Mouse (Mus musculus) 3T3-L1 (cell line): ENCODE data around the gene Luc7l3.
"Not testable (repeated sequence)": the region's sequence is repeated elsewhere in the genome, so short reads cannot be mapped to it uniquely, and the experiment has no call there.

Source experiments
- DNase-seq: peaks from one replicate; pipeline ENCODE4 v3.0.0-alpha.2; 2015; ENCODE audit warnings: low read depth, low spot score

Luc7l3 gene

DNA sequence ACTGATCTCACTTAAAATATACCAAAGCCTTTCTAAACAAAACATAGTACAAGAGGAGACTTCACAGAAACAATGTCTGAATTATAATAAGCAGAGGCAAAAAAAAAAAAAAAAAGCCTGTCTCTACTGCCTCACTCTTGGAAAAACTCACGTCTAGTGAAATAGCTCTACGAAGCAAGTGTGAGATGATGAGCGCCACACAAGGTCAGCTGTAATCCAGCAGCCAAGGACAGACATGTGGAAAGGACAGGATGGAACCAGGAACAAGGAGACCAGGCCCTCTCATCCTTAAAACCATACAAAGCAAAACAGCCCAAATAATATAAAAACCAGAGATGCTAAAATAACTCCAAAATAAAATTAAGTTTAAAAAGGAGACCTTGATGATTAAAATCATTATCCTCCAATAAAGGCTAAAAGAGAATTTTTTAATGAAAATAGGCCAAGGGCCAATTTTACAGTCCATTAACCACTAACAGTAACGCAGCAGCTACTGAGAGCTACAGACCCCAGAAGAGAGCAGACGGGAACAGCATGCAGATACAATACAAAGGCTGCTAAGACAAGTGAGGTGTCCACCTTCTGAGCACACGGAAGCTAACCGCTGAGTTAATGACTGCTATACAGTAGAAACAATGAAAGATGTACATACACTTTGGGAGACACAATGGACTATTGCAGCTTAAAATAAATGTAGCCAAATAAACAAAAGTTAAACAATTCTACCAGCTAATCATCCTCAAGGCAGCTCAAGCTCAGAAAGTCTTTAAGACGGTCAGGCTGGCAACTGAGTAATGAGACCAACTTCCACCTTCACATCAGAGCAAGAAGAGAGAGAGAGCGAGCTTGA, 26.6 kb downstream of the Luc7l3 start:
- no peak for DNase-seq

GRCm38 (mm10) chr11:94290062-94290740, 31.6 kb downstream of the Luc7l3 start:
- no peak for DNase-seq

DNA sequence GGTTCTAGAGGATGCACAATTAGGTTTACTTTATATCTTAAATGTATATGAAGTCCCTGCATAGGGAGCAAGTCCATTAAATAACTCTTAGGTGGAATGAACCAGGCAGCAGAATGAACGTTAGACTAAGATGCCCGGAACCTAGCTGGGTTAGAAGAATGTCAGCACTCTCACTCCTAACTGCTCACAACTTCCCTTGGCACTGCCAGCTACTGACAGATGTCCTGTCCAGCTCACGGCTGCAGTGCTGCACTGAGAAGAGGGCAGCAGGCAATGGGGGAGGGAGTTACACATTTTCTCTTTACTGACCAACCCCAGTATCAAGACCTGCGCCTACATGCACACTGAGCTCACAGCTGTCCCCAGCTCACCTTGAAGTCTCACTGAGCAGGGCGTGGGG, 34.7 kb downstream of the Luc7l3 start:
- no peak for DNase-seq

DNA sequence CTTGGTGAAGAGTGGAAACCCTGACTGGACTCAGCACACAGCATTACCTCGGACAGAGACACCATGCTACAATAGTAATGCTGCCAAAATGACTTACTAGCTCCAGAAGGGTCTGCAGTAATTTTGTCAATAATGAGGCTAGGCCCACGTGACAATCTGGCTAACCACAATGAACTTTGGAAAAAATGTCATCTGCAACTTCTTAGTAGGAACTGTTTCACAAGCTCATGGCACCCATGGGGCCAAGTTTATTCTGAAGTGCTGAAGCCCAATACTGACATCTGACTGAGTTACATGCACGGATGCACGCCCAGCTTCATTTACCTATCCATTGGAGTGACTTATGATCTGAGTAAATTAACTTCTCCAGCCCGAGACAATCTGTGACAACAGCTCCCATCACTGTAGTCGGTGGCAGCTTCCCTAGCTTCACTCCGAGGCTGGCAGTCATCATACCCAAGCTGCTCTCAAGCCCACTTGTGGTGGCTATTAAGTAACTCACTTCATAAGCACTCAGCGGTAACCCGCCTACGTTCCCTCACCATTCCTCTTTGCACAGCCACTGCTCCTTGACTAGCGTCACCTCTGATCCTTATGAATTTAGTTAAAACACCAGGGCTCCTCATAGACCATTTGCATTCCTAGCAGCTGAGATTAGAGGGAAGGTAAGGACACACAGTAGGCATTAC, 35.8 kb downstream of the Luc7l3 start:
- no peak for DNase-seq

DNA sequence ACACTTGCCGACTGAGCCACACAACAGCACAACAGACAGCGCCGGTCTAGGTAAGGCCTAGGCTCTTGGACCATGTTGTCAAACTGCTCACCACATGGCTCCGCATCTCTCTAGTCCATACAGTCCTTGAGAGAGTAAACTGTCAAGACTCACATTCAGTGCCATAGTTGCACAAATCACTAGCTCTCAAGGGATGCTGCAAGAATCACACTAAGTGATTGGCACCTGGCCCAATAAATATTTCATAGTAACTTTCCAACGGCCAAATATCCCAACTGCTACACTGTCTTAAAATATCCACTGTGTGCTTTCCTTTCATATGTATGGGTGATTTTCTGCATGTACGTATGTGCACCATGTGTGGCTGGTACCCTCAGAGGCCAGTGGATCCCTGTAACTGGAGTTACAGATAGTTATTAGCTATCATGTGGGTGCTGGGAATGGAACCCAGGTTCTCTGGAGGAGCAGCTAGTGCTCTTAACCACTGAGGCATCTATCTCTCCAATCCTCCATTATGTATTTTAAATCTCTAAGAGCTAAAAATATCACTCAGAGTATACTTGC, 38.2 kb downstream of the Luc7l3 start:
- no peak for DNase-seq

DNA sequence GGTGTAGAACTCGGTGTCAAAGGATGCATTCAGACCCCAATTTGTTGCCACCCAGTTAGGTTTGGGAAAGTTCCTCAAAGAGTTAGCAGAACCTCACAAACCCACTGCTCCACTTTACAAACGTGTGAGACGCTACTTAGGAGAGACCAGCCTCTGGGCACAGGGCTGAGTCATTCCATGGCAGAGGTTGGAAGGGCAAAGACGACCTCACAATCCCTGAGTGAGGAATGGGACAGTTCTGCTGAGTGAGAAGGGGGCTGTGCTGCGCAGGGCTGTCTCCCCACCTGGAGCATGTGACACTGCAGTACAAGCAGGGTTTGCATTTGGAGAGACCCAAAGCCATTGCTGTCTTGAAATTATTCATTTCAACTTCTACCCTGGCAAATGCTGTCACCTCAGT, 39.5 kb downstream of the Luc7l3 start:
- DNase-seq = peak; percentile 31

DNA sequence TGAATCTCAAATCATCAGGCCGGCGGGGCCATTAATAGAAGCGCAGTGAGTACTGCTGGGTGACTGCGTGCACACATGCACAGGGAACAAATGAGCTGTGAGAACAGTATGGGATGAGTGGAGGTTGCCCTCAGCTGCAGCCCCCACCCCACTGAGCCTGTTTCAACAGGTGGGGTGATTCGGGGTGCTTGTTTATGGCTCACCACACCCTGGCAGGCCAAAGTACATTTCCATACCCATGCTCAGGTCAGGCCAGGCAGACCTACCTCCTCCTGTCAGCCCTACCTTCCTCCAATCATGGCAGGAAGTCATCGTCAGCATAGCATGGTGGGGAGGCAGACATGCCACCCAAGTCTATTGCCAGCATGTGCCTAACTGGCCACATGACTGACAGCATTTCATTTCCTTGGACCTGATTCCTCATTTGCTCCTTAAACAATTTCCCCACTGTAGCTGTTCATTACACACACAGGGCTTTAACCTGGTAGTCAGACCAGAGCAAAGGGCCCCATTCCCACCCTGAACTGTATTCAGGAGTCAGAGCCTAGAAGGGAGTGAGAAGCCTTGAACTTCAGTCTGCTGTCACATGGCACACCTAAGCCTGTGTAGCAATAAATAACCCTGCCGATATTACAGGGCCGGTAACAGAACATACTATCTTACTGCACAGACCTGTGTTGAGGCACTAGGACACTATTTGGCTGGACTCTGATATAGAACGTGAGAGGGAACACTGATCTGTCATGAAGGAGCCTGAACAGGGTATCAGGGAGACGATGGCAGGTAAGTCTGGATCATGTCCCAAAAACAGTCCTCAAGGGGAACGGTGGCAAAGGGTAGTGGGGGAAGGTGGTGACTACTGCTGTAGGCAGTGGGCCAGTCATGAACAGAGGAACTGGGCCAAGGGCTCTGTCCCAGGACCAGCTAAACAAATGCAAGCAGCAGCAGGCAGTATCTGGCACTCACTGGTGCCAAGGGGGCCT, 40.3 kb downstream of the Luc7l3 start, which contains the start of gene Gm21885:
Gene Gm21885 (plus strand): TSS at position 675 of the 983 bp plus-strand sequence.
- DNase-seq = no peak

DNA sequence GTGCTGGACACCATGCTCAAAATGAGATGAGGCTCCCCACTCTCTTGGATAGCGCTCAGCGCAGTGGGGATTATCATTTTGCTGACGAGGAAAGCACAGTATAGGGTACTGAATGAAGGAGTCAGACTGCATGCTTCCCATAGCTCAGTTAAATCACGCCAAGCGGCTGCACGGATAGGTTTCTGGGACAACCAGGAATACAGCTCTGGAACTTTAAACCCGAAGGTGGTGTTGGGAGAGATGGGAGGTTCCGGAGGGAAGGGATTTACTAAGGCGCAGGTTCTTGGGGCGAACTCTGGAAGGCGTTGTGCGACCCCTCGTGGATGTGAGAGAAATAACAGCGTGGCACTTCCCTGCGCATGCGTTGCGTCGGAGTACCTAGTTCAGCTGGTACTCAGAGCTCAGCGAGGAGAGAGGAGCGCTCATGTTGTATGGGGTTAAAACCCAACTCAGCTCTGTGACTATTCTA, 44.9 kb downstream of the Luc7l3 start:
- DNase-seq = peak; percentile 96

DNA sequence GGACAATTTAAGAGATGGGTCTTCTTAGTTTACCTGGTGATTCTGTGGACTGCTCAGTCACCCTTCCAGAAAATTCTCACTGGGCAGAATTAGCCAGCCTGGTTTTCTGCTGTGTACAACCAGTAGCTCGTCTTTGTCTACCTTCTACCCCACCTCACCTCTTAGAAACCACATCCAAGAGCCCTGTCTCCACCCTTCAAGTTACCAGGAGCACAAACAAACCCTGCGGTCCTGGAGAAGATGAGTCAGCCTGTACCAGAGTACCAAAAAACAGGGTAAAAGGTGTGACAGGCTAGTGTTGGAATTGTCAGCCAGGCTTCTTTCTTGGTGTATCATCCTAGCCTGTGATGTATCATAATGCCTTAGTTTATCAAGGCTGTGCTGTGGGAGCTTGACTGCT, 46.1 kb downstream of the Luc7l3 start:
- DNase-seq = no peak

- DNase-seq = no peak
These were observed 46.6 kb downstream of the Luc7l3 start for GRCm38 (mm10) chr11:94275226-94275625.

GRCm38 (mm10) chr11:94274206-94274867, 47.5 kb downstream of the Luc7l3 start:
- no peak for DNase-seq

GRCm38 (mm10) chr11:94272960-94273927, 48.5 kb downstream of the Luc7l3 start:
- DNase-seq = no peak

- DNase-seq = no peak
These were observed 50.8 kb downstream of the Luc7l3 start for GRCm38 (mm10) chr11:94271015-94271414.

DNA sequence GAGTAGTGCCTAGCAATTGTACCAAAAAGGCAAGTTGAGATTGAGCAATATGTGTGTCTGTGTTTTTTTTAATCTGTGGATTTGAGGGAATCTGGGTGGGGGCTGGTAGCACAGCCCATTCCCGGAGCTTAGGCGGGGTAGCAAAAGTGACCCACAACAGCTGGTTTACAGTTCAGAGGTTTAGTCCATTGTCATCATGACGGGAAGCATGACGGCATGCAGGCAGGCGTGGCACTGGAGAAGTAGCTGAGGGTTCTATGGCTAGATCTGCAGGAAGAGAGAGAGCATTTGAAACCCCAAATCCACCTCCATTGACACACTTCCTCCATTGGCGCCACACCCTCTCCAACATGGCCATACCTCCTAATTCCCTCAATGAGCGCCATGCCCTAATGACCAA, 51.9 kb downstream of the Luc7l3 start:
- no peak for DNase-seq

GRCm38 (mm10) chr11:94268761-94269160, 53.0 kb downstream of the Luc7l3 start:
- DNase-seq = peak; percentile 82

- not testable (repeated sequence) for DNase-seq
These were observed 55.6 kb downstream of the Luc7l3 start for GRCm38 (mm10) chr11:94266155-94266554.

DNA sequence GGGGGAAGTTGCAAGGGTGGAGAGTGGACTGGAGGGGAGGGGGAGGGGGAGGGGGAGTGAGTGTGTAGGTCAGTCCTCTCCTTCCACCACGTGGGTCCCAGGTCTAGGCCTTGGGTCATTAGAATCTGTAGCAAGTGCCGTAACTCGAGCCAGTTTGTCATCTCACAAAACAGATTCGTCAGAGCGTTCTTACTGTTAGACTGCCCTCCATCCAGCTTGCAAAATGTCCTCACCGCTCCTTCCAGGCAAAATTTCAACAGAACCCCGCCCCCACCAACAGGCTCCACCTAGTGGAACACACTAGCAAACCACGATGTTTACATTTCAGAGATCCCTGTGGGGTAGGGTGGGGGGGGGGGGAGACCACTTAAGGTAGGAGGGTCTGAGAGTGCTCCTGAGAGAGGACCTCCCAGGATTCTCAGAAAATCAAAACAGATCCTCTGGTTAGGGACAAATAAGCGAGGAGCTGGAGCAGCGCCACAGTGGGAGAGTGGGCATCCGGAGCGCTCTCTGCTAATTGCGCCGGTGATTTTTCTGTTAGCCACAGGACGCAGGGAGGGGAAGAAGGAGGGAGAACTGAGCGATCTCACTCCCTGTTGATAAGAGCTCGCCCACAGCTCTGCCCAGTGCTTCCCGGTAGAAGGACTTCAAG, 56.5 kb downstream of the Luc7l3 start:
- DNase-seq = peak; percentile 72

DNA sequence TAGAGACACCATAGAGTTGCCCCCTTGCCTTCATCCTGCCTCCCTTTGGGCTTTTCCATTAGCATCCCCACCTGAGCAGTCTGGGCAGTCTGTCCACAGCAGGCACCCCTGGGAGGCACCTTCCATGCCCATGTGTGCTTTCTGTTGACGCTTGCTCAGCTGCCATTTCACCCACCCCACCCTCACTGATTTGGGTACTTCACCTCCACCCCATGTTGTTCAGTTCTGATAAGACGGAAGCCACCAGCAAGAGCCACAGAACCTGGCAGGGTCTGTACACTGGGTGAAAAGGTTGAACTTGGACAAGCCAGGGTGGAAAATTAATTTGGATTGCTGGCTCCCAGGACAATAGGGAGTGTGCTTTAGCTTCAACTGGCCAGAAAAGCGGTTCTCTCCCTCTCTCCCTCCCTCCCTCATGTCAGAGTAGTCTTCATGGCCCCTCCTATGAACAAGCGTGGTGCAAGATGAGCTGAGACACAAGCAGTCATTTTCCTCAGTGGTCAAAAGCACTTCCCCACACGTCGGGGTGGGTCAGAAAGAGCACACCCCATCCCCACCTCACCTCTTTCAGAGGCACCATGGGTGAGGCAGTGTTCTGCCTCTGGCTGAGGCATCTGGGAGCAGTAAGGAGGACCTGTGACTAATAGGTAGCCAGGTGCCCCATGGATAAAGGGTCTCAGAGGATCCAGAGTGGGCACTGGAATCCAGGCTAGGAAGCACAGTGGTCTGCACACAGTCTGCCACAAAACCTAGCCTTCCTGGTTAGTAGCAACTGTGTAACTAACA, 60.0 kb downstream of the Luc7l3 start:
- no peak for DNase-seq
